Mouse (Mus musculus): Measurements from ENCODE around the gene Olfr199.

- TF ChIP-seq CTCF (IDR thresholded peaks at IDR 0.05; ENCODE audit: low read depth) (no peak), EP300 (IDR thresholded peaks at IDR 0.05; ENCODE audit: low read depth) (no peak)
Measured at GRCm38 (mm10) chr16:59249684-59250083, 30.1 kb upstream of the Olfr199 start.

Measured in liver, embryonic 14.5 days (tissue).